ENCODE assay signal across 8 mouse cellular contexts in genomic region chr16:25376720-25377373, GRCm38 (mm10).
DNase-seq lines count a peak whose midpoint lies in the region; ATAC-seq and TF ChIP-seq lines count a peak whose summit lies in the region.

No protein-coding gene starts in this region.

- no peak overlapping the region for H3K4me2 ChIP-seq in embryonic facial prominence, embryonic 11.5 days (ENCODE audit: low read depth, low read length)
- H3K4me2 ChIP-seq in liver, postnatal 0 days (ENCODE audit: low read depth, low read length), result no peak overlapping the region

- ATAC-seq in embryonic facial prominence, embryonic 11.5 days (replicated peaks; ENCODE audit: insufficient number of reproducible peaks, low FRiP score, low TSS enrichment, low read depth), result no peak; the same call in 1 of the 2 replicates
- ATAC-seq in liver, postnatal 0 days, result no peak

- TF ChIP-seq POLR2A in olfactory bulb, adult 2 months (IDR thresholded peaks at IDR 0.05; ENCODE audit: insufficient read depth, low read depth, low read length), result no peak
- no peak for TF ChIP-seq POLR2A in thymus, adult 2 months (IDR thresholded peaks at IDR 0.05; ENCODE audit: control insufficient read depth, extremely low read depth, insufficient read depth, low read length, poor library complexity)

- no peaks in the 10 kb centered on the region for H3K4me1 ChIP-seq in embryonic facial prominence, embryonic 11.5 days (ENCODE audit: control insufficient read depth, insufficient read depth, low read length)
- no peaks in the 10 kb centered on the region for H3K4me1 ChIP-seq in liver, postnatal 0 days (ENCODE audit: insufficient read depth)
- H3K4me1 ChIP-seq in olfactory bulb, adult 2 months (ENCODE audit: control insufficient read depth, insufficient read depth, low read length), result no peaks in the 10 kb centered on the region
- H3K4me1 ChIP-seq in thymus, adult 2 months (replicated peaks; ENCODE audit: control insufficient read depth, insufficient read depth, low read length), result no peaks in the 10 kb centered on the region

- peak; percentile 56 for DNase-seq in 3134 (ENCODE audit: extremely low read depth, insufficient read length, low spot score)
- DNase-seq in adrenal gland, adult 8-10 months, result peak; percentile 24
- peak; percentile 87 for DNase-seq in embryonic facial prominence, embryonic 11.5 days (ENCODE audit: low spot score)
- peak; percentile 44 to 66 for DNase-seq in heart, adult 9 months (ENCODE audit: low spot score in 2 of 2)
- peak; percentile 84 for DNase-seq in kidney, postnatal 14 days
- DNase-seq in liver, postnatal 0 days, result peak; percentile 65
- peak; percentile 62 for DNase-seq in thymus, adult 2 months

- H3K4me3 ChIP-seq in embryonic facial prominence, embryonic 11.5 days (ENCODE audit: low read depth, low read length), result no peak overlapping the region
- no peak overlapping the region for H3K4me3 ChIP-seq in liver, postnatal 0 days (ENCODE audit: low read depth, low read length)
- H3K4me3 ChIP-seq in olfactory bulb, adult 2 months (ENCODE audit: insufficient read depth, low read depth, low read length), result no peak overlapping the region
- no peak overlapping the region for H3K4me3 ChIP-seq in thymus, adult 2 months (ENCODE audit: control insufficient read depth, insufficient read depth, low read length)

- no peak overlapping the region for H3K27ac ChIP-seq in embryonic facial prominence, embryonic 11.5 days (replicated peaks; ENCODE audit: low read depth, low read length)
- no peak overlapping the region for H3K27ac ChIP-seq in liver, postnatal 0 days (ENCODE audit: low read depth)
- H3K27ac ChIP-seq in olfactory bulb, adult 2 months (ENCODE audit: insufficient read depth, low read depth, low read length), result no peak overlapping the region
- no peak overlapping the region for H3K27ac ChIP-seq in thymus, adult 2 months (ENCODE audit: control insufficient read depth, insufficient read depth, low read length)

- no peak overlapping the region for H3K9ac ChIP-seq in embryonic facial prominence, embryonic 11.5 days (replicated peaks; ENCODE audit: low read length)
- no peak overlapping the region for H3K9ac ChIP-seq in liver, postnatal 0 days (replicated peaks)

- no peaks in the 10 kb centered on the region for H3K9me3 ChIP-seq in embryonic facial prominence, embryonic 11.5 days (replicated peaks; ENCODE audit: control insufficient read depth, low read length)
- H3K9me3 ChIP-seq in liver, postnatal 0 days (ENCODE audit: low read length), result no peaks in the 10 kb centered on the region

- peak; percentile 76 for TF ChIP-seq CTCF in liver, postnatal 0 days (IDR thresholded peaks at IDR 0.05; ENCODE audit: low read depth)
- 0 out of 2 replicates have a peak, but pooled peaks have one; percentile 39 for TF ChIP-seq CTCF in olfactory bulb, adult 2 months (IDR thresholded peaks at IDR 0.05; ENCODE audit: insufficient read depth, low read depth, low read length)
- TF ChIP-seq CTCF in thymus, adult 2 months (IDR thresholded peaks at IDR 0.05; ENCODE audit: borderline replicate concordance, control insufficient read depth, extremely low read depth, insufficient read depth, low read length, poor library complexity), result no peak

- H3K36me3 ChIP-seq in embryonic facial prominence, embryonic 11.5 days (replicated peaks; ENCODE audit: control insufficient read depth, insufficient read depth, low read depth, low read length), result no peaks in the 10 kb centered on the region
- H3K36me3 ChIP-seq in liver, postnatal 0 days (replicated peaks; ENCODE audit: insufficient read depth, low read length), result no peaks in the 10 kb centered on the region
- H3K36me3 ChIP-seq in thymus, adult 2 months (ENCODE audit: control insufficient read depth, insufficient read depth, low read length), result no peaks in the 10 kb centered on the region

- no peak for TF ChIP-seq EP300 in liver, postnatal 0 days (IDR thresholded peaks at IDR 0.05; ENCODE audit: low read depth)

- 44% methylated on average over 14 of the region's 14 CpGs for WGBS in embryonic facial prominence, embryonic 11.5 days
- 33% methylated on average over 14 of the region's 14 CpGs for WGBS in liver, postnatal 0 days (ENCODE audit: insufficient replicate concordance)
- WGBS in olfactory bulb, adult 2 months, result 37% methylated on average over 14 of the region's 14 CpGs
- 40% methylated on average over 14 of the region's 14 CpGs for WGBS in thymus, adult 2 months

- no peaks in the 10 kb centered on the region for H3K27me3 ChIP-seq in embryonic facial prominence, embryonic 11.5 days (ENCODE audit: control insufficient read depth, insufficient read depth, low read length)
- no peaks in the 10 kb centered on the region for H3K27me3 ChIP-seq in liver, postnatal 0 days (ENCODE audit: insufficient read depth, low read length)
- no peaks in the 10 kb centered on the region for H3K27me3 ChIP-seq in thymus, adult 2 months (ENCODE audit: control insufficient read depth, insufficient read depth, low read length)

Comparison
In these comparisons a context has a peak if more than half of its experiments do, and no peak if none do; other contexts are left out.
1. DNase-seq: peak in every context shown above with its lines; median percentile 87 in embryonic facial prominence, embryonic 11.5 days; 84 in kidney, postnatal 14 days; 65 in liver, postnatal 0 days; 62 in thymus, adult 2 months; 56 in 3134; 55 in heart, adult 9 months; 24 in adrenal gland, adult 8-10 months.